Mouse (Mus musculus): Measurements from ENCODE around the gene Hoxa9.

Gene Hoxa9

DNA sequence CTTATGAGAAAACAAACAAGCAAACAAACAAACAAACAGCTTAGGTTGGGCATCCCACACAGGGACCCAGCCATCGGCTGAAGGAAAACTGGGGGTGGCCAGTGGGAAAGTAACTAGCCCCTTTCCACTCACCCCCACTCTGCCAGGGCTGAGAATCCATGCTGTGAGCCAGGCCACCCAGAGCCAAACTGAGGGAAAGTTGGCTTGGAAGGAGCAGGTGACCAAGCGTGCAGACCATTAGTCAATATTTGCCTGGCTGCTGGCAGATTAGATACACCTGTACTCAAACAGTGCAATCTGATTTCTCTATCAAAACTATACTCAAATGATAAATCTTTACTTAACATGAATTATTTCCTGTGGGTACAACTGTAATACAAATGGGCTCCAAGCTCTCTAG lies 48.9 kb downstream of the Hoxa9 start:
- no peak for DNase-seq (ENCODE audit: extremely low read depth, low read depth)

DNA sequence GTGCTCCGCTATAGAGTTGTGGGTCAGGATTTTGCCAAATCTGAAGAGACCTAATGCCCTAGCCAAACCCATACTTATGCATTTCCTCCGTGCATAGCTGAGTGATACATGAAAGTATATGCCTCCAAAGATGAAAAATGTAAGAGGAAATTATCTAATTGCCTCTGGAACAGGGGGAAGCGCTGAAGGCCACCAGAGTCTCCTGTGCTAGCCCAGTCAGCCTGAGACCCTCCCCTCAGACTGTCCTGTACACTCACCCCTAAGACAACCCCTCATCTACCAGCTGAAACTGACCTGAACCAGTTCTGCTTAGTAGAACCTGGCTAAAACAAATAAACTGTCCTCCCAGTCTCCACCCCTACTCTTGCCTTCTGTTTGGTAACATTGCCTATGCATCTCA lies 50.2 kb downstream of the Hoxa9 start:
- DNase-seq (ENCODE audit: extremely low read depth, low read depth), result no peak

DNA sequence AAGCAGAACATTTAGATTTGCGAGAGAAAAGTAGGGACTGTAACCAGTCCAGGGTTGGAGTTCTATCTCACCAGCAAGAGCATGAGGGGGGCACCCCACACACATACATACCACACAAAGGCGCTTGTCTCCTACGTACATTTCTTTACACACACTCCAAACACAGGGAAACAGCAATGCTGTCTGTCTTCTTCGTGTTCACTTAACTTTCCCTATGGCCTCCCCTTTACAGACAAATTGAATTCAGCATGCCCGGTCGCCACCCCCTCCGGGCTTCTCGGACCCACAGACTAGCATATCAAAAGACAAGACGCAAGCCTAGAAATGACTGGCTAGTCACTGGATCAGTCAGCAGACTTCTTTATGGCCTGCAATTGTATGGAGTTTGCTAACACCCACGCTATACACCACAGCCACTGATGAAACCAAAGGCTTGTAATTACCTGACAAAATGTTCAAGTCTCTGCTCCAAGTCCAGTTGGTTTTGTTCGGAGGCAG lies 50.6 kb downstream of the Hoxa9 start:
- DNase-seq (ENCODE audit: extremely low read depth, low read depth), result no peak

DNA sequence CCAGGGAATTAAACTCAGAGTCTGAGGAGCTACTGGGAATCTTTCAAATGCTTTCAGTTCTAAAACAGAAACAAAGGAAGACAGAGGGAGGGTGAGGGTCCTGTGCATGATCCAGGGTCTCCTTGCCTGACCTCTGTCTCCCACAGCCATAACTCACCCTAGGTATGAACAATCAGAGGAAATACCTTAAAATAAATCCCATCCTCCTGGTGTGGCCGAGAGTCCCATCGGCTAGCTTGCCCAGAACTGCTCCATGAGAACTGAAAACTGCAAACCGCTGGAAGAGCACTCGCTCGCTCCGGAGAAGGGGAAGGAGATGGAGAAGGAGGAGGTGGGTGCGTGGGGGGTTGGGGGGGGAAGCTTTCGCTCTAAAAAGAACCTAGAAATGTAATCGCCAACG lies 51.2 kb downstream of the Hoxa9 start:
- no peak for DNase-seq (ENCODE audit: extremely low read depth, low read depth)

DNA sequence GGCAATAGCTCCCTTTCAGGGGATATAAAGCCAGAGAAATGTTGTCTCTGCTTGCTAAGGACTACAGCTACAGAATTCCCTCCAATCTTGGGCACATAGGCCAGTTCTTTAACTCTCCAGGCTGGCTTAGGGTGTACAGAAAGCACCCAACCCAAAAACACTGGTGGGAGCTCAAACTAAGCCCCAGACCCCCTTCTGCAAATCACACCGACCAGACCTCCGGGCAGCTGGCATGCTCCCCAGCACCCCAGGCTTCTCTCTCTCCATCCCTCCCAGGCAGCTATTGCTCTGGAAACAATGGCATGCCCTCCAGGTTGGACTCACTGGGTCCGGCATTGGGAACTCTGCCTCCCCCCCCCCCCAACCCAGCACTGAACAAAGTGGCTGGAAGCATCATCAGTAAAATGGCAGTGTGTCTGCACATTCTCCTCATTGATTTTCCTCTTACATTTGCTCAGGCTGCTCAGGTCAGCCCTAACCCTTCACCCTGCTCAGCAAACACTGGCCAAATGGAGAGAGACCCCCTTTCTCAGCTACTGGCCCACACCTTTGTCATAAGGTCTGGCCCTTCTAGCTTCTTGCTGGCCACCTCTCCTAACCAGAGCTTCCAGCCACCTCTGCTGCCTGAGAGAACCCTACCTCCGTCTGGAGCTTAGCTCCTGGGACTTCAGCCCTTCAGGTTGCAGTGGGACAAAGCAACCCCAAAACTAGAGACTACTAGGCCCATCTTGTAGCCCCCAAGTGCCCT lies 51.8 kb downstream of the Hoxa9 start:
- DNase-seq (ENCODE audit: extremely low read depth, low read depth), result no peak

DNA sequence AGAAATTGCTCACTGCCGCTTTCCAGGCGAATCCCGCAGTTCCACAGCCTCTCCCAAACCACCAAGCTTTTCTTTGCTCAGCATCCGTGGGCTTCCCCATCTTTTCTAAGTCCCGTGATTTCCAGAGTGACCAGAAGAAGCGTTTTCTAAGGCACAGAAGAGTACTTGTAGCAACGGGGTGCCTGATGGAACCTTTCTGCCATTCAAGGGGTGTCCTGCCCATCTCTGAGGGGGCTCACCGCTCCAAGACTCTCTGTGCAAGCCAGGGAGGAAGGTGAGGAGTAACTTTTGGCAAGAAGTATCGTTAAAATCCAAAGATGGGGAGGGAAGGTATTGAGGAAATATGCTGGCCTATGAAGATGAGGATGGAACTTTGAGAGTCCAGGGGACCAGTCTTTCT lies 53.1 kb downstream of the Hoxa9 start:
- no peak for DNase-seq (ENCODE audit: extremely low read depth, low read depth)

DNA sequence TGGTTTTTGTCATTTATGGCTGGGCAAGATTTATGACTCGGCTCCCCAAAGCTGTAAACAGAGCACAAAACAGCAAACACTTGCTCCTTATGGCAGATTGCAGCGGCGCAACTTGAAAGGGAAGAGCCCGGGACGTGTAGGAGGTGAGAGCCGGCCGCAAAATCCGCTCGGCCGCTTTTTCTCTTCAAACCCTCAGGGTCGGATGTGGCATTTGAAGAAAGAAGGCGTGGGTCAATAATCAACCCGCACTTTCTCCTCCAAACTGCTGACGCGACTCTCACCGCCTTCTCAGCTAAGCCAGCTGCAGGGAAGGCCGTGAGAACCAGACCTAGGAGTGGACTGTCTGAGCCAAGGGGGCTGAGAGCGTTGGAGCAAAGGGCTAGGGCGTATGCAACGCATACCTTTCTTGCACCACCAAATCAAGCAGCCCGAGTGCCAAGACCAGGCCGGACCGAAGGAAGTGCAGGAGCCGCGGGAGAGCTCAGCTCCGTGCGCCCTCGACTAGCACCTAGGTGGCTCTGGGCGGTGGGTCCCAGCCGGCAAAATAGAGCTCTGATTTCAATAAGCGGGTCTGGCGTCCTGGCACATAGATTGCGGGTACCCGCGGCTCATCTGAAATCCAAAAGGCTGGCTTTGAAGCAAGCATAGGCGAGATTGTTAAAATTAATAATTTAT lies 53.7 kb downstream of the Hoxa9 start, which contains the start of gene 5730596B20Rik:
Gene 5730596B20Rik, plus strand, starts transcription at position 438 of the 675 bp plus-strand sequence.
- no peak for DNase-seq (ENCODE audit: extremely low read depth, low read depth)

DNA sequence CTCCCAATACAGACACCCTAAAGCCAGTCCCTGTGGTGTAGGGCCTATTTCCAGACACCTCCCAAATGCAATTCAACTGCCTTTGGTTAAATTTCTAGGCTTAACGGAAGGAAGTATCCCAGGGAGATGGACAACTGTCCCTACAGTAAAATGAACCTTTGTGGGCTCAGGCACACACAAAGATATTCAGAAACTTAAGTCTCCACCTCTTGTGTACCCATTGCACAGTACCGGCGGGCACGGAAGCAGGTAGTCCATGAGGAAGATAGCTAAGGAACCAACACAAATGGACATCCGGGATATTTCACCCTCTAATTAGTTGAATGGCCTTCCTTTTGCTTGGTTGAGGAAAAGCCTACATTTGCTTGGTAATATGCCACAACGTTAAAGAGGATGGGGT lies 54.5 kb downstream of the Hoxa9 start:
- no peak for DNase-seq (ENCODE audit: extremely low read depth, low read depth)

DNA sequence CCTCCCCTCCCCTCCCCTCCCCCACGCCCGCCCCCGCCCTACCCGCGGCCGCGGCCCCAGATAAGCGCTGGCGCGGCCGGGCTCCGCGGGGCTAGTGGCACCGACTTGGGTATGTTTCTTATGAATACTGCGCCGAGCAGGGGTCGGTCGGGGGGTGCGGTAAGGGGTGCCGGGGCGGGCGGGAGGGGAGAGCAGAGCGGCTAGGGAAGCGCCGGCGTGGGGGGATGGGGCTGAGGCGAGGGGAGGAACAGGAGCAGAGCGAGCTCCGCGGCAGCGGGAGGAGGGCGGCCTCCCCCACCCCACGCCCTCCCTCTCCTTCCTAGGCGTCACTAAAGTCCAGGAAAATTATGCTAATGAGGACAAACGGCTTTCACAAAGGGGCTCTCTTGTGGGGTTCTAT lies 55.0 kb downstream of the Hoxa9 start:
- DNase-seq (ENCODE audit: extremely low read depth, low read depth), result no peak

DNA sequence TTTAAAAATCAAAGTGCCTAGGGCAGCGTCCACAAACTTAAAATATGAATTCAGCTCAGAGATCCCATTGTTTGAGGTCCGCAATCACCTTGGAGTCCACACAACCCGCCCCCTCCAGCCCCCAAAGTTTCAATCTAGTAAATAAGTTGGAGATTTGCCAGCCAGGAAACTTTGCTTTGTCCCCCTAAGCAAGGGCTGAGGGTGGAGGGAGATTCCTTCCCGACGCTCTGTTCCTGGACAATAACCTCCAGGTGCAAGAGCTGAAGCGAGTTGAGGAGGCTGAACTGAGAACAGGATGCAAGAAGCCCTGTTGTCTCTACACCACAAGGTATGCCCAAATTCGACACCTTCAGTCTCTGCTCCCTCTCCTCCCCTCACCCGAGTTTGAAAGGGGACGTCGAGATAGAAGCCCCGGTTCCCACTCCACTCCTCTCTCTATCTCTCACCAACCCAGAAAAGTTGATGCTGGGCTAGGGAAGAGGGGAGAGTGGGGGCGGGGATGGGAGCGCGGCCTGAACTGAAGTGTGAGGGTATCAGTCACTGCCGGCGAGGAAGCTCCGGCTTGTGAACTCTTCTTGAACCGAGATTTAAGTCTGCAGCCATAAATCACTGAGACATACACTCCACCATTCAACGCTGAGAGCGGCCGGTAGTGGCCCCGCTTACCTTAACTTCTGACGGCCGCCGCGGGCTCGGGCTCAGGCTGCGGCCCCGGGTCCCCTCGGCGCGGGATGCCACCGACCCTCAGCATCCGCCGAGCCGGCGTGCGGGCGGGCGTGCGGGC lies 55.7 kb downstream of the Hoxa9 start:
- DNase-seq (ENCODE audit: extremely low read depth, low read depth), result no peak

DNA sequence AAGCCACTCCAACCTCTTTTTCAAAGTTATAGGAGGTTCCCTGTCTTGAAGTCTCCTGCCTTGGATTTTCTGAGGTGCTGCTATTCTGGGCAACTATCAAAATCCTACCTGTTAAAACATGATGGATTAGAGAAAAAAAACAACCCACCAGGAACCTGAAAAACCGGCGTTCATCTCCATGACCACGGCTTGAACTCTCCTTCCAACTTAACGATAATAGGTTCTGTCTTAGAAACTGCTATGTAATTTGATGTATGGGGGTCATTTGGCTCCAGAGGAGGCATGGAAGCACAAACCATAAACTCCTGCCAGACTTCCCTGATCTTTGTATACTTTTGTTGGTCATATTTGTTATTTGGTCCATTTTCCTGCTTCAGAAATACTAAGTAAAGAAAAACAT lies 57.2 kb downstream of the Hoxa9 start:
- DNase-seq (ENCODE audit: extremely low read depth, low read depth), result no peak
